Mouse (Mus musculus): Measurements from ENCODE around the gene Mthfd2. TPM values are rescaled to one million over a fixed set of nuclear protein-coding genes. Genes with fewer than 3 reads are reported as not detected.
"Not testable (repeated sequence)": the region's sequence is repeated elsewhere in the genome, so short reads cannot be mapped to it uniquely, and the experiment has no call there.

The Mthfd2 gene
- polyA plus RNA-seq, 1 experiment from 2014 or later, result 17.6 TPM

DNA sequence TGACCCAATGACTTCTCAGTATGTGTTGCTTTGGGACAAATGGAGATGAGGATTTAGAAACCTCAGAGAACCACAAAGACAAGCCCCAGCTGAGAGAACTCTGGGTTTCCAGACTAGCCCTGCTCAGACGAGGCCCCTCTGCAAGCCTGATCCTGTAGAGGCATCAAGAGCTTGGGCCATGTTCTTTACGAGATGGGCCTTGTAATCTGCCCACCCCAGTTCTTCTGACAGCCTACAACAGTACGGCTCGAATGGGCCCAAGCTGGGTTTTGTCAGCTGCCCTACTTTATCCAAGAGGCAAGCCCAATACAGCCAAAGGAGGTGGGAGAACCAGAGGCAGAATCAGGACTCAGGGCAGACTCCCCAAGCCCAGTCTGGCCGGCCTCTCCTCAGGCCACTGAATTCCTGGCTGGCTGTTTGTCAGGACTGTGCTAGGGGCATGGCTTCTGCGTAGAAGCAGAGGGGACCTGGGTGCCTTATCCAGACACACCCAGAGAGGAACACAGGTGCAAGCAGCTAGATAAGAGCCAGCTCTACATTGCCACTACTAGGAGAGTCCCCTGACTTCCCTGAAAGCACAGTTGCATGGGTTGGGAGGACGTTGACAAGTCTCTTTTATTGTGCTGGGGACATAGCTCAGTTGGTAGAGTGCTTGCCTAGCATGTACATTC is 25.9 kb upstream of the Mthfd2 start:
- Histone ChIP-seq H3K9me3 (ENCODE audit: control insufficient read depth) (no peaks in the 10 kb centered on the region), H3K36me3 (ENCODE audit: control insufficient read depth, insufficient read depth) (peaks cover 27% of the 10 kb centered on the region; the same call in 1 of the 2 replicates), H3K4me1 (replicated peaks; ENCODE audit: control insufficient read depth, insufficient read depth, low read length) (peaks cover 4% of the 10 kb centered on the region; the same call in 1 of the 2 replicates), H3K27ac (ENCODE audit: low read depth, low read length) (peak overlapping the region; percentile 41; the same call in 1 of the 2 replicates), H3K27me3 (replicated peaks; ENCODE audit: control insufficient read depth, insufficient read depth, low read length) (no peaks in the 10 kb centered on the region), H3K4me3 (ENCODE audit: low read depth, low read length) (no peak overlapping the region), H3K4me2 (replicated peaks; ENCODE audit: low read depth) (0 out of 2 replicates have a peak overlapping the region, but pooled peaks have one; percentile 21), H3K9ac (ENCODE audit: low read depth, low read length) (no peak overlapping the region)
- WGBS, result 54% methylated on average over 7 of the region's 7 CpGs
- TF ChIP-seq CTCF (IDR thresholded peaks at IDR 0.05; ENCODE audit: low read depth), result no peak
- ATAC-seq, result no peak

DNA sequence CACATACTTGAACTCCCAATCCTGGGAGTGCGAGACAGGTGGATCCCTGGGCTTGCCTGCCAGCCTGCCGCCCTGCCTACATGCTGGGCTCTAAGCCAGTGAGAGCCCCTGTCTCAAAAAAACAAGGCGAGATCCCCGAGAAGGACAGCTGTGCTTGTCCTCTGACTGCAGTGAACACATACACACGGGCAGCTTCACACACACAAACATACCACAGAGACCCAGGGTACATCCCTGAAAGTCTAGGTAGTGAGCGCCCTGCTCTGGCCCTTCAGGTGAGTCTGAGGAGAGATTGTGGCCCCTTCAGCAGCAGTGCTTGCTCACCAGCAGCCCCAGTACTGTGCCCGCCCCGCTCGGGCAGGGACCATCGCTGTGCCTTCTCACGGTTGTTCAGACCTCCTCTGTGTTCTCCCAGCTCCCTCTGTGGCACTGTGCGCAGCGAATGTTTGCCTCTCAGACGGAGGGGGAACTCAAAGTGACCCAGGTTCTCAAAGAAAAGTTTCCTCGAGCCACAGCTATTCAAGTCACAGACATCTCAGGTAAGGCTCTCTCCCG is 25.2 kb upstream of the Mthfd2 start:
- Histone ChIP-seq H3K9ac (ENCODE audit: low read depth, low read length) (no peak overlapping the region), H3K27me3 (replicated peaks; ENCODE audit: control insufficient read depth, insufficient read depth, low read length) (no peaks in the 10 kb centered on the region), H3K4me1 (replicated peaks; ENCODE audit: control insufficient read depth, insufficient read depth, low read length) (peaks cover 4% of the 10 kb centered on the region; the same call in 1 of the 2 replicates), H3K9me3 (ENCODE audit: control insufficient read depth) (no peaks in the 10 kb centered on the region), H3K4me3 (ENCODE audit: low read depth, low read length) (no peak overlapping the region), H3K4me2 (replicated peaks; ENCODE audit: low read depth) (no peak overlapping the region), H3K36me3 (ENCODE audit: control insufficient read depth, insufficient read depth) (peaks cover 23% of the 10 kb centered on the region; the same call in 1 of the 2 replicates), H3K27ac (ENCODE audit: low read depth, low read length) (no peak overlapping the region)
- ATAC-seq, result no peak
- TF ChIP-seq CTCF (IDR thresholded peaks at IDR 0.05; ENCODE audit: low read depth), result no peak
- 87% methylated on average over 16 of the region's 16 CpGs for WGBS

DNA sequence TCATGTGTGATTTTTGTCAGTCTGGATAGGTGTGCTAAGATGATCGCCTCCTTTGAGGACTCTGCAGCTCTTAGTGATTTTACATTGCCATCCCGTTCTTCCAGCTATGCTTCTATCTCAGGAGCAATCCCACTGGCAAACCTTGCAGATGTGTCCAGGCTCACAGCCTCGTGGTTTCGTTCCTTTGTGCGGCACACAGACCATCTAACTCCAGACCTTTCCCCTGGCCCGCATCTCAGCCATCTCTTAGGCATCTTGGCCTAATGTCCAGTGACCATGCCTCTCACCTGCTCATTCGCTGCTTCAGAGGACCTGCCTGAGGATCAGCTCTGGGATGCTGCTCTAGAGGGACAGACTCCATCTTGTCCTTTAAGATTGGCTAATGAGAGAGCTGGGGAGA is 24.5 kb upstream of the Mthfd2 start:
- Histone ChIP-seq H3K36me3 (ENCODE audit: control insufficient read depth, insufficient read depth) (peaks cover 19% of the 10 kb centered on the region; the same call in 1 of the 2 replicates), H3K4me3 (ENCODE audit: low read depth, low read length) (peak overlapping the region; percentile 66), H3K9me3 (ENCODE audit: control insufficient read depth) (no peaks in the 10 kb centered on the region), H3K4me2 (replicated peaks; ENCODE audit: low read depth) (peak overlapping the region; percentile 72), H3K27me3 (replicated peaks; ENCODE audit: control insufficient read depth, insufficient read depth, low read length) (no peaks in the 10 kb centered on the region), H3K4me1 (replicated peaks; ENCODE audit: control insufficient read depth, insufficient read depth, low read length) (peaks cover 4% of the 10 kb centered on the region; the same call in 1 of the 2 replicates), H3K27ac (ENCODE audit: low read depth, low read length) (no peak overlapping the region), H3K9ac (ENCODE audit: low read depth, low read length) (peak overlapping the region; percentile 78)
- WGBS, result 82% methylated on average over 7 of the region's 7 CpGs
- TF ChIP-seq CTCF (IDR thresholded peaks at IDR 0.05; ENCODE audit: low read depth), result no peak
- ATAC-seq, result no peak

DNA sequence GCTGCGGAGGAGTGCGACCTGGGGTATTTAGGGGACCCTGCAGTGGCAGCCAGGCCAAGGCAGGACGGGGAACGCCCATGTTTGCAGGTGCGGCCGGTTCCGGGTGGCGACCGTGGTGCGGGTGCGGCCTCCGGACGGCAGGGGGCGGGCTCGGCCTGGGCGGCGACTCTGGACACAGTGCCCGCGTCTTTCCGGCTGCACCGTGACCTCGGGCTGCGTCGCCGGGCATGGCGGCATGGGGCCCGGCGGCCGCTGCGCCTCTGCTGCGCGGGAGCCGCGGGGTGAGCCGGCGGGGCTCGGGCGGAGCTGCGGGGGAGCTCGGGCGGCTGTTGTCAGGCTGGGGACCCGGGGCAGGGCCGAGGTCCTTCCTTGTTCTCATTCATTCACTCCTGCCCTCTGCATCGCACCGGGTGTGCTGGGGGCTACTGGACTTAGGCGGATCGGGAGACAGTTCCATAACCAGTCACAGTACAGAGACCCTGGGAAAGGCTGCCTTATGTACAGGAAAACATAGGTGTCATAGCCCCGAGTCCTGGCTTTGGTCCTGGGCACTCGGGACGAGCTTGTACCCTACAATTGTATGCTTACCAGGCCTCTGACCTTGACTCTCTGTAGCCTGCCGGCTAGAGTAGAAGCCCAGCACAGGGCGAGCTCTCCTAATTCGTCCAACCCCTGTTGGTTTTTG is 23.7 kb upstream of the Mthfd2 start:
- peak overlapping the region; percentile 6; the same call in 1 of the 2 replicates for H3K27ac ChIP-seq (ENCODE audit: low read depth, low read length)
- peak overlapping the region; percentile 72 for H3K4me2 ChIP-seq (replicated peaks; ENCODE audit: low read depth)
- no peaks in the 10 kb centered on the region for H3K27me3 ChIP-seq (replicated peaks; ENCODE audit: control insufficient read depth, insufficient read depth, low read length)
- H3K36me3 ChIP-seq (ENCODE audit: control insufficient read depth, insufficient read depth), result peaks cover 19% of the 10 kb centered on the region; the same call in 1 of the 2 replicates
- H3K4me1 ChIP-seq (replicated peaks; ENCODE audit: control insufficient read depth, insufficient read depth, low read length), result peaks cover 4% of the 10 kb centered on the region; the same call in 1 of the 2 replicates
- H3K4me3 ChIP-seq (ENCODE audit: low read depth, low read length), result peak overlapping the region; percentile 66
- H3K9ac ChIP-seq (ENCODE audit: low read depth, low read length), result peak overlapping the region; percentile 78
- no peaks in the 10 kb centered on the region for H3K9me3 ChIP-seq (ENCODE audit: control insufficient read depth)
- peak; percentile 95 for TF ChIP-seq CTCF (IDR thresholded peaks at IDR 0.05; ENCODE audit: low read depth)
- under 1% methylated on average over 53 of the region's 53 CpGs for WGBS
- peak; percentile 95 for ATAC-seq

DNA sequence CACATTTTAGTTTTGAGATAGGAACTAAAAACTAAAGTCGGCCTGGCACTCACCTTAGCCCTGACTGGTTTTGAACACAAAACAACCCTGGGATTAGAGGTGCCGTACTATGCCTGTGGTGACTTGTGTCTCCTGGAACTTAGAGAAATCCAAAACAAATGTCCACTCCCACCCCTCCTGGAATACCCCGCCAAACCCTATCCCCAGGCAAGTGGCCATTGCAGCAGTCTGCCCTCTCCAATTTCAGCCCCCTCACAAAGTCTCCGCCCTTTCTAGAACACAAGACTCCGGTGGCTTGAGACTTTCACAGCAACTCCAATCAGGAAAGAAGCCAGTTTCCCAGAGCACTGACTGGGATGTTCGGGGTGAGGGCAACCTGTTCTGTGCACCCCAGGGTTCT is 23.2 kb upstream of the Mthfd2 start, which contains the start of gene Bola3:
Gene Bola3 (plus strand): TSS at position 275 of the 400 bp plus-strand sequence.
- peak within 1 kb of the TSS; percentile 78 for H3K9ac ChIP-seq (ENCODE audit: low read depth, low read length)
- peak; percentile 24 for ATAC-seq
- no peak for TF ChIP-seq CTCF (IDR thresholded peaks at IDR 0.05; ENCODE audit: low read depth)
- peak within 1 kb of the TSS; percentile 72 for H3K4me2 ChIP-seq (replicated peaks; ENCODE audit: low read depth)
- WGBS, result 32% methylated on average over 6 of the region's 6 CpGs
- peak within 1 kb of the TSS; percentile 66 for H3K4me3 ChIP-seq (ENCODE audit: low read depth, low read length)
- no peaks in the 10 kb centered on the region for H3K9me3 ChIP-seq (ENCODE audit: control insufficient read depth)
- H3K36me3 ChIP-seq (ENCODE audit: control insufficient read depth, insufficient read depth), result peaks cover 19% of the 10 kb centered on the region; the same call in 1 of the 2 replicates
- H3K27me3 ChIP-seq (replicated peaks; ENCODE audit: control insufficient read depth, insufficient read depth, low read length), result no peaks in the 10 kb centered on the region
- peak within 1 kb of the TSS; percentile 6; the same call in 1 of the 2 replicates for H3K27ac ChIP-seq (ENCODE audit: low read depth, low read length)
- peaks cover 4% of the 10 kb centered on the region; the same call in 1 of the 2 replicates for H3K4me1 ChIP-seq (replicated peaks; ENCODE audit: control insufficient read depth, insufficient read depth, low read length)

DNA sequence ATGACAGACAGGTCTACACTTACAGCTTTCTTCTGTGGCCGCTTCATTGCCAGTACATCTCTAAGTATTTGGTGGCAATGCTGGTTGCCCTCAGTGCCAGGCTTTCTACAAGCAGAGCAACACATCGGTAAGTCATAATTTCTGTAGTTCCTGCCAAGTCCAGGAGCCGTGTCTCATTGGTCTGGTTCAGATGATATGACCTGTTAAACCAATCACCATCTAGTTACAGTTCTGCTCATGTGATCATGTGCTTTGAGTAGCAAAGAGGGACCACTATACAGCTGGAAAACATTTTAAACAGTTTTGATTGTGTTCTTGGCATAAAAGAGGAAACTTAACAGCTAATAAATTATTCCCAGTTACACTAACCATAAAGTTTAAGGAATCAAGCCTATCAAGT is 22.2 kb upstream of the Mthfd2 start:
- H3K27ac ChIP-seq (ENCODE audit: low read depth, low read length), result no peak overlapping the region
- no peaks in the 10 kb centered on the region for H3K9me3 ChIP-seq (ENCODE audit: control insufficient read depth)
- no peak overlapping the region for H3K4me2 ChIP-seq (replicated peaks; ENCODE audit: low read depth)
- 82% methylated on average over 3 of the region's 3 CpGs for WGBS
- H3K27me3 ChIP-seq (replicated peaks; ENCODE audit: control insufficient read depth, insufficient read depth, low read length), result no peaks in the 10 kb centered on the region
- TF ChIP-seq CTCF (IDR thresholded peaks at IDR 0.05; ENCODE audit: low read depth), result no peak
- peaks cover 4% of the 10 kb centered on the region; the same call in 1 of the 2 replicates for H3K4me1 ChIP-seq (replicated peaks; ENCODE audit: control insufficient read depth, insufficient read depth, low read length)
- no peak overlapping the region for H3K4me3 ChIP-seq (ENCODE audit: low read depth, low read length)
- peaks cover 12% of the 10 kb centered on the region; the same call in 1 of the 2 replicates for H3K36me3 ChIP-seq (ENCODE audit: control insufficient read depth, insufficient read depth)
- H3K9ac ChIP-seq (ENCODE audit: low read depth, low read length), result no peak overlapping the region
- ATAC-seq, result no peak

DNA sequence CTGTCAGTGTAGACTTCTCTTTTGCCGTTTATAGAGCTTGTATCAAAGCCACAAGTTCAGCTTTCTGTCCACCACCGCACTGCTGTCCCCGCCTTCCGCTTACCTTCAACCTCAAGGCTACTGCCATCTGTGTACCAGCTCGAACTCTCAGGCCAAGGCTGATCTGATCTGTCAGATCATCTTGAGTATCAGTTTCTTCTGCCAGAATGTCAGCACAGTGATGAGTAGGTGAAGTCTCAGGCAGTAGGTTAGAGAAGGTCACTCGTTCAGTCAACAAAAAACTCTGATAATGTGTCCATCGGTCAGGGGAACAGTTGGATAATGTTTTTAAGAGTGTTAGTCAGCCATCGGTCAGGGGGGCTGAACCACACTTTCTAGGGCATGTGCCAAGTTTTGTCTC is 19.6 kb upstream of the Mthfd2 start:
- not testable (repeated sequence) for H3K9me3 ChIP-seq (ENCODE audit: control insufficient read depth); H3K27me3 ChIP-seq (replicated peaks; ENCODE audit: control insufficient read depth, insufficient read depth, low read length); H3K9ac ChIP-seq (ENCODE audit: low read depth, low read length); H3K4me3 ChIP-seq (ENCODE audit: low read depth, low read length); H3K4me1 ChIP-seq (replicated peaks; ENCODE audit: control insufficient read depth, insufficient read depth, low read length); H3K4me2 ChIP-seq (replicated peaks; ENCODE audit: low read depth); ATAC-seq; H3K27ac ChIP-seq (ENCODE audit: low read depth, low read length)
- H3K36me3 ChIP-seq (ENCODE audit: control insufficient read depth, insufficient read depth), result peaks cover 30% of the 10 kb centered on the region
- WGBS, result 88% methylated on average over 8 of the region's 8 CpGs
